Mouse (Mus musculus) erythroblast, adult 5-6 weeks (primary cell): ENCODE results near the gene Carns1. TPM values are rescaled to one million over a fixed set of nuclear protein-coding genes. Genes with fewer than 3 reads are reported as not detected.

ENCODE experiments used
- ATAC-seq: replicated peaks from 2 replicates; pipeline ENCODE4 v1.8.0; 2016; ENCODE audit warnings: moderate number of reproducible peaks, mild to moderate bottlenecking, moderate TSS enrichment, inconsistent platforms; ENCODE audit not compliant: poor library complexity, low FRiP score, severe bottlenecking
- total RNA-seq, 2 experiments: library from RNA; stranded (forward) in 1 of 2; stranded (reverse) in 1 of 2; fragments of 150-400 nt in 1 of 2; fragments of 200-764, 138-1000 nt in 1 of 2; gene quantifications; 2 replicates each; pipeline versions ENCODE4 v1.2.3 to v1.2.4; 2015 to 2017; ENCODE audit warnings: low replicate concordance in 2 of 2

The Carns1 gene
- total RNA-seq, 2 experiments from 2014 or later, result 0.60 to 6.5 TPM

DNA sequence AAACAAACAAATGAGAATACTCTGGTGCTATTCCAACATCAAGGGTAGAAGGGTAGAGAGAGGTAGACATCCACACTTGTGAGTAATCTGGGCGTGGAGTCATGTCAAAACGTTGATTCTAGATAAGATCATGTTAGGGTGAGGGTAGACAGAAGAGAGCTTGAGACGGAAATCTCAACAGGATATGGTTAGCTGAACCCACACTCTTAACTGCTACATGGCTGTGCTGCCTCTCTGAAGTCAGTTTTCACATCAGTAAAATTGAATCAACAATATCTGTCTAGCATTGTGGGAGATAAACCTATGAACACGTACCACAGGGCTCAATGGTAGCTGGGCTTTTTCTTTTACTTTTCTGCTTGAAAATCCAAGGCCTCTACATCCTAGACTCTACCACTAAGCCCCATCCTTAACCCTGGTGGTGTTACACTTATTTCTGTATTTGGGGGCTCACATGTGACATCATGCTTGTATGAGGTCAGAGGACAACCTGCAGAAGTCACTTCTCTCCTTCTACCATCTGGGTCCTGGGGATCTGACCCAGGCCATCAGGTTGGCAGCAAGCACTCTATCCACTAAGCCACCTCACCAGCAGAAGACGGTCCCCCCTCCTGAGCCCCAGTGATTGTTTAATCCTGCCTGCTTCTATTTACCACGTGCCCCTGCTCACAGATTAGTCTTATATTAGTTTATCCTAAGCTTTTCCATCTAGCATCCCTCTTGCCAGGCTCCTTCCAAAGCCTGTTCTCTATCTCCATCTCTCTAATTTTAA is 55.4 kb downstream of the Carns1 start:
- no peak for ATAC-seq

DNA sequence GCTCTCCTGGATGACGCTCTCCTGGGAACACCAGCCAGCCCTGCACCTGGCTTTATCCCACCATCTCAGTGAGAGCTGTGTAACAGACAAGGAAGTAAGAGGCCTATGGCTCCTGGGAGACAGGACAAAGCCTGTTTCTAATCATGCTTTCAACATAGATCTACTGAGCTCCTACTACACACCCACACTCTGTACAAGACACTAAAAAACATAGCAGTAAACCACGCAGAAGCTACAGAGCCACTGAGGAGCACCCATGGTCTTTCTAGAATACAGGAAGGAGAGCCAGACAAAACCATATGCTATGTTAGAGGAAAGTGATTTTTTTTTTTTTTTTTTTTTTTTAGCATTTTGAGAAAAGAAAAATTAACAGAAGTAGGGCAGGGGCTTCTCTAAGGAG is 56.9 kb downstream of the Carns1 start:
- no peak for ATAC-seq

- ATAC-seq, result no peak
These were observed 58.3 kb downstream of the Carns1 start for GRCm38 (mm10) chr19:4117006-4117405.

DNA sequence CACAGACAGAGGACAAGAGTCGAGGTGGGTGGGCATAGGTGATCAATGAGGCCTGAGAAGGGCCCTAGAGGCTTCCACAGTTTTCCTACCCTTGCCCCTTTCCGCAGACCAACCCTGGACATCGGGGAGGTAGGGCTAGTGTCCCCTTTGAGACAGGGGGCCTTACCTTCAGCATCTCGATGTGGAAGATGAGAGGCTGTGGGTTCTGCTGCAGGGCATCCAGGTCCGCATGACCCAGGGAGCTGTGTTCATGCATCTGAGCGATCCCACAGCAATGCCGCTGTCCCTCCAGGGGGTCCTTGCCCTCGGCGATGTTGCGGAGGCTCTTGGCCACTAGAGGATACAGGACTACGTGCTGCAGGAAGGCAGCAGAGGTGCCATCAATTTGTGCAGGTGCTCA is 59.5 kb downstream of the Carns1 start:
- no peak for ATAC-seq

GRCm38 (mm10) chr19:4115144-4115543 is 60.1 kb downstream of the Carns1 start:
- no peak for ATAC-seq

GRCm38 (mm10) chr19:4114551-4114950 is 60.7 kb downstream of the Carns1 start:
- ATAC-seq, result no peak

Other genes starting within 250 kb of the Carns1 start
Only the 30 nearest of the 32 such genes appear.
- gene Aldh3b3, start 216.8 kb downstream of the Carns1 start, total RNA-seq (2015; ENCODE audit: low replicate concordance), result 1.7 TPM in 1 of 2 replicates, not detected in the other
- gene Aldh3b3, start 216.8 kb downstream of the Carns1 start, total RNA-seq (2017; ENCODE audit: low replicate concordance), result 4.9 TPM in 1 of 2 replicates, not detected in the other
- gene Aldh3b2, start 203.2 kb downstream of the Carns1 start, total RNA-seq (2015; ENCODE audit: low replicate concordance), result 0.63 TPM in 1 of 2 replicates, not detected in the other
- gene Aldh3b2, start 203.2 kb downstream of the Carns1 start, total RNA-seq (2017; ENCODE audit: low replicate concordance), result 1.8 and 1.9 TPM in 2 replicates
- 1.5 TPM in 1 of 2 replicates, not detected in the other for gene Acy3, start 188.9 kb downstream of the Carns1 start, total RNA-seq (2015; ENCODE audit: low replicate concordance)
- gene Acy3, start 188.9 kb downstream of the Carns1 start, total RNA-seq (2017; ENCODE audit: low replicate concordance), result 0.56 TPM in 1 of 2 replicates, not detected in the other
- not detected in 2 replicates for gene Tbx10, start 182.7 kb downstream of the Carns1 start, total RNA-seq (2015; ENCODE audit: low replicate concordance)
- not detected in 2 replicates for gene Tbx10, start 182.7 kb downstream of the Carns1 start, total RNA-seq (2017; ENCODE audit: low replicate concordance)
- gene Nudt8, start 174.9 kb downstream of the Carns1 start, total RNA-seq (2015; ENCODE audit: low replicate concordance), result 2.7 TPM in 1 of 2 replicates, not detected in the other
- 2.4 and 2.5 TPM in 2 replicates for gene Nudt8, start 174.9 kb downstream of the Carns1 start, total RNA-seq (2017; ENCODE audit: low replicate concordance)
- 0.58 TPM in 1 of 2 replicates, not detected in the other for gene Gm49405, start 174.9 kb downstream of the Carns1 start, total RNA-seq (2015; ENCODE audit: low replicate concordance)
- 0.42 TPM in 1 of 2 replicates, not detected in the other for gene Gm49405, start 174.9 kb downstream of the Carns1 start, total RNA-seq (2017; ENCODE audit: low replicate concordance)
- 0.38 TPM in 1 of 2 replicates, not detected in the other for gene Doc2g, start 172.2 kb downstream of the Carns1 start, total RNA-seq (2015; ENCODE audit: low replicate concordance)
- not detected in 2 replicates for gene Doc2g, start 172.2 kb downstream of the Carns1 start, total RNA-seq (2017; ENCODE audit: low replicate concordance)
- 57.8 and 76.5 TPM in 2 replicates for gene Ndufv1, start 162.7 kb downstream of the Carns1 start, total RNA-seq (2015; ENCODE audit: low replicate concordance)
- gene Ndufv1, start 162.7 kb downstream of the Carns1 start, total RNA-seq (2017; ENCODE audit: low replicate concordance), result 60.4 and 63.3 TPM in 2 replicates
- gene Gstp1, start 137.5 kb downstream of the Carns1 start, total RNA-seq (2015; ENCODE audit: low replicate concordance), result 79.2 and 134 TPM in 2 replicates
- gene Gstp1, start 137.5 kb downstream of the Carns1 start, total RNA-seq (2017; ENCODE audit: low replicate concordance), result 15.5 and 40.6 TPM in 2 replicates
- gene Gstp2, start 129.5 kb downstream of the Carns1 start, total RNA-seq (2015; ENCODE audit: low replicate concordance), result not detected in 2 replicates
- 1.4 and 2.1 TPM in 2 replicates for gene Gstp2, start 129.5 kb downstream of the Carns1 start, total RNA-seq (2017; ENCODE audit: low replicate concordance)
- gene Gstp3, start 115.9 kb downstream of the Carns1 start, total RNA-seq (2015; ENCODE audit: low replicate concordance), result 4.2 and 30.2 TPM in 2 replicates
- 8.4 and 11.1 TPM in 2 replicates for gene Gstp3, start 115.9 kb downstream of the Carns1 start, total RNA-seq (2017; ENCODE audit: low replicate concordance)
- not detected in 2 replicates for gene Cabp2, start 93.9 kb downstream of the Carns1 start, total RNA-seq (2015; ENCODE audit: low replicate concordance)
- gene Cabp2, start 93.9 kb downstream of the Carns1 start, total RNA-seq (2017; ENCODE audit: low replicate concordance), result not detected in 2 replicates
- gene Cdk2ap2, start 78.3 kb downstream of the Carns1 start, total RNA-seq (2015; ENCODE audit: low replicate concordance), result 51.9 and 92.4 TPM in 2 replicates
- 11.8 and 18.7 TPM in 2 replicates for gene Cdk2ap2, start 78.3 kb downstream of the Carns1 start, total RNA-seq (2017; ENCODE audit: low replicate concordance)
- 20.1 and 32.7 TPM in 2 replicates for gene Pitpnm1, start 75.5 kb downstream of the Carns1 start, total RNA-seq (2015; ENCODE audit: low replicate concordance)
- 17.0 and 19.7 TPM in 2 replicates for gene Pitpnm1, start 75.5 kb downstream of the Carns1 start, total RNA-seq (2017; ENCODE audit: low replicate concordance)
- gene Aip, start 49.6 kb downstream of the Carns1 start, total RNA-seq (2015; ENCODE audit: low replicate concordance), result 35.7 and 52.1 TPM in 2 replicates
- gene Aip, start 49.6 kb downstream of the Carns1 start, total RNA-seq (2017; ENCODE audit: low replicate concordance), result 20.9 and 49.9 TPM in 2 replicates
- not detected in 2 replicates for gene Gpr152, start 35.7 kb downstream of the Carns1 start, total RNA-seq (2015; ENCODE audit: low replicate concordance)
- gene Gpr152, start 35.7 kb downstream of the Carns1 start, total RNA-seq (2017; ENCODE audit: low replicate concordance), result not detected in 2 replicates
- not detected in 2 replicates for gene Cabp4, start 31.4 kb downstream of the Carns1 start, total RNA-seq (2015; ENCODE audit: low replicate concordance)
- gene Cabp4, start 31.4 kb downstream of the Carns1 start, total RNA-seq (2017; ENCODE audit: low replicate concordance), result 0.43 TPM in 1 of 2 replicates, not detected in the other
- 55.8 and 69.6 TPM in 2 replicates for gene Coro1b, start 26.9 kb downstream of the Carns1 start, total RNA-seq (2015; ENCODE audit: low replicate concordance)
- gene Coro1b, start 26.9 kb downstream of the Carns1 start, total RNA-seq (2017; ENCODE audit: low replicate concordance), result 19.1 and 22.6 TPM in 2 replicates
- 22.9 and 36.6 TPM in 2 replicates for gene Ptprcap, start 21.9 kb downstream of the Carns1 start, total RNA-seq (2015; ENCODE audit: low replicate concordance)
- gene Ptprcap, start 21.9 kb downstream of the Carns1 start, total RNA-seq (2017; ENCODE audit: low replicate concordance), result 7.7 and 8.3 TPM in 2 replicates
- 7.1 and 25.3 TPM in 2 replicates for gene Rps6kb2, start 12.1 kb downstream of the Carns1 start, total RNA-seq (2015; ENCODE audit: low replicate concordance)
- 23.9 and 27.2 TPM in 2 replicates for gene Rps6kb2, start 12.1 kb downstream of the Carns1 start, total RNA-seq (2017; ENCODE audit: low replicate concordance)
- 8.8 and 25.7 TPM in 2 replicates for gene Tbc1d10c, start 15.8 kb upstream of the Carns1 start, total RNA-seq (2015; ENCODE audit: low replicate concordance)
- 5.8 and 11.3 TPM in 2 replicates for gene Tbc1d10c, start 15.8 kb upstream of the Carns1 start, total RNA-seq (2017; ENCODE audit: low replicate concordance)
- 100 and 139 TPM in 2 replicates for gene Ppp1ca, start 16.6 kb upstream of the Carns1 start, total RNA-seq (2015; ENCODE audit: low replicate concordance)
- 131 and 151 TPM in 2 replicates for gene Ppp1ca, start 16.6 kb upstream of the Carns1 start, total RNA-seq (2017; ENCODE audit: low replicate concordance)
- gene Rad9a, start 26.2 kb upstream of the Carns1 start, total RNA-seq (2015; ENCODE audit: low replicate concordance), result 12.7 and 23.2 TPM in 2 replicates
- 9.1 and 15.7 TPM in 2 replicates for gene Rad9a, start 26.2 kb upstream of the Carns1 start, total RNA-seq (2017; ENCODE audit: low replicate concordance)
- 0.38 TPM in 1 of 2 replicates, not detected in the other for gene Clcf1, start 38.8 kb upstream of the Carns1 start, total RNA-seq (2015; ENCODE audit: low replicate concordance)
- gene Clcf1, start 38.8 kb upstream of the Carns1 start, total RNA-seq (2017; ENCODE audit: low replicate concordance), result not detected in 2 replicates
- gene AC109138.7, start 38.9 kb upstream of the Carns1 start, total RNA-seq (2015; ENCODE audit: low replicate concordance), result not detected in 2 replicates
- gene AC109138.7, start 38.9 kb upstream of the Carns1 start, total RNA-seq (2017; ENCODE audit: low replicate concordance), result not detected in 2 replicates
- gene Pold4, start 56.4 kb upstream of the Carns1 start, total RNA-seq (2015; ENCODE audit: low replicate concordance), result 23.6 and 25.4 TPM in 2 replicates
- gene Pold4, start 56.4 kb upstream of the Carns1 start, total RNA-seq (2017; ENCODE audit: low replicate concordance), result 8.8 and 30.3 TPM in 2 replicates
- gene Ssh3, start 93.7 kb upstream of the Carns1 start, total RNA-seq (2015; ENCODE audit: low replicate concordance), result 0.42 and 3.8 TPM in 2 replicates
- gene Ssh3, start 93.7 kb upstream of the Carns1 start, total RNA-seq (2017; ENCODE audit: low replicate concordance), result 3.0 and 3.2 TPM in 2 replicates
- gene Ankrd13d, start 107.7 kb upstream of the Carns1 start, total RNA-seq (2015; ENCODE audit: low replicate concordance), result 0.63 TPM in 1 of 2 replicates, not detected in the other
- gene Ankrd13d, start 107.7 kb upstream of the Carns1 start, total RNA-seq (2017; ENCODE audit: low replicate concordance), result 0.84 TPM in 1 of 2 replicates, not detected in the other
- 63.4 and 93.2 TPM in 2 replicates for gene Grk2, start 130.7 kb upstream of the Carns1 start, total RNA-seq (2015; ENCODE audit: low replicate concordance)
- 40.1 and 60.1 TPM in 2 replicates for gene Grk2, start 130.7 kb upstream of the Carns1 start, total RNA-seq (2017; ENCODE audit: low replicate concordance)
- gene Kdm2a, start 222.8 kb upstream of the Carns1 start, total RNA-seq (2015; ENCODE audit: low replicate concordance), result 56.6 and 57.5 TPM in 2 replicates
- gene Kdm2a, start 222.8 kb upstream of the Carns1 start, total RNA-seq (2017; ENCODE audit: low replicate concordance), result 71.1 and 123 TPM in 2 replicates